Mouse (Mus musculus) hematopoietic multipotent progenitor cell, adult 10-12 weeks (in vitro differentiated cells): ENCODE measurements around the gene Fgf4. TPM values are rescaled to one million over a fixed set of nuclear protein-coding genes. Genes with fewer than 3 reads are reported as not detected.

Source experiments
- polyA plus RNA-seq: library from polyadenylated mRNA; stranded (reverse); fragments of >175 nt; gene quantifications from 2 replicates; pipeline ENCODE4 v1.2.3, GENCODE M21; 2012; ENCODE audit warnings: low replicate concordance

Fgf4 gene
- not detected in 2 replicates for polyA plus RNA-seq

DNA sequence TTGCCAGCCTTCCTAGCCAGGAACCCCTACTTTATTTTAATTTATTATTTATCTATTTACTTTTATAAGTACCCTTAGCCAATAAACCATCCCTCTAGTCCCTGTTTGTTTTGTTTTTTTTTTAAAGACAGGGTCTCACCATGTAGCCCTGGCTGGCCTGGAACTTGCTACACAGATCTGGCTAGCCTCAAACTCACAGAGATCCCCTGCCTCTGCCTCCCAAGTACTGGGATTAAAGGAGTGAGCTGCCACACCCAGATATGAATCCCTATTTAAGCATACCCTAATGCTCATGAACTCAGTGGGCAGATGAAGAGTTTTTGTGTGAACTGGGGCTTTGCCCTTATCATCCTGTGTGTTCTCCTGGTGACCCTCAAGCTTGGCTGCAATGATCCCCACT lies at the start of gene Fgf4:
TSS of gene Fgf4 (plus strand) at position 301 of the 400 bp plus-strand sequence.

GRCm38 (mm10) chr7:144837891-144838488 lies 9.2 kb upstream of the Fgf4 start, which contains the start of gene Fgf3:
Gene Fgf3 (plus strand): TSS chr7:144838083.

DNA sequence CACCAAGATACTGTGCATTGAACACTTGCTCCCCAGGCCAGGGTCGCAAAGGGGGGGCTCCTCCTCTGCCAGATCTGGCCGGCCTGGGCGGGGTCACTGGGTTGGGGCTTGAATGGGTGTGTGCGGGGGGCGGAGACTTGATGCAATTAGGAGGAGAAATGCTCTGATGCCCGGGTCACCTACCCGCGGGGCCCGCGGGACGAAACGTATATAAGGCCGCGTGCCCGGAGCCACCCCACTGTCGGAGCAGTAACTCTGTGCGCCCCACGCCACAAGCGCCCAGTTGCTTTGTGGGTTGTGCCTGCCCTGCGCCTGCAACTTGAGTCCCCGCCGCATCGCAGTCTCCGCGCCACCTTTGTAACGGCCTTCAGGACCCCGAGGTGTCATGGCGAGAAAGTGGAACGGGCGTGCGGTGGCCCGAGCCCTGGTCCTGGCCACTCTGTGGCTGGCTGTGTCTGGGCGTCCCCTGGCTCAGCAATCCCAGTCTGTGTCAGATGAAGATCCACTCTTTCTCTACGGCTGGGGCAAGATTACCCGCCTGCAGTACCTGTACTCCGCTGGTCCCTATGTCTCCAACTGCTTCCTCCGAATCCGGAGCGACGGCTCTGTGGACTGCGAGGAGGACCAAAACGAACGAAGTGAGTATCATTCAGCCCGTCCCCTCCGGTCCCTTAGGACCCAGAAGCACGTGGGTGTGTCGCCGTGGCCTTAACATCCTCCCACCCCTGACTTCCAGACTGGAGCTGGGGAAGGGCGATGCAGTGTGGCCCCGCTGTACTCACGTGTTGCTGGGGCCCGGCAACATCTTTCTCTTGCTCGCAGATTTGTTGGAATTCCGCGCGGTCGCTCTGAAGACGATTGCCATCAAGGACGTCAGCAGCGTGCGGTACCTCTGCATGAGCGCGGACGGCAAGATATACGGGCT lies 49.4 kb downstream of the Fgf4 start, which contains the start of gene Fgf15:
TSS of gene Fgf15 (plus strand) at position 238 of the 925 bp plus-strand sequence.

Other genes with a start within 250 kb of the Fgf4 start
- gene Ano1, start 95.4 kb upstream of the Fgf4 start, polyA plus RNA-seq: 0.06 and 0.29 TPM in 2 replicates
- gene Fgf3, start 9.3 kb upstream of the Fgf4 start, polyA plus RNA-seq: 0.13 and 0.18 TPM in 2 replicates
- gene Fgf15, start 49.2 kb downstream of the Fgf4 start, polyA plus RNA-seq: not detected in 2 replicates
- gene LTO1, start 67.7 kb downstream of the Fgf4 start, polyA plus RNA-seq: 18.0 and 28.9 TPM in 2 replicates
- 11.3 and 13.5 TPM in 2 replicates for gene Ccnd1, start 92.6 kb downstream of the Fgf4 start, polyA plus RNA-seq